Mouse (Mus musculus) myocyte (in vitro differentiated cells): ENCODE results near the gene Ldlr.

Source experiments
- E2F4 ChIP-seq: IDR thresholded peaks from one replicate; pipeline ENCODE4 v1.6.1; 2011; ENCODE audit warnings: mild to moderate bottlenecking, control low read depth, moderate library complexity; ENCODE audit not compliant: insufficient read depth
- MAX ChIP-seq: IDR thresholded peaks from one replicate; pipeline ENCODE4 v1.6.1; 2011; ENCODE audit warnings: low read depth, mild to moderate bottlenecking, control low read depth
- POLR2A ChIP-seq: IDR thresholded peaks from one replicate; pipeline ENCODE4 v1.6.1; 2011; ENCODE audit warnings: low read depth, mild to moderate bottlenecking, control low read depth, moderate library complexity; ENCODE audit not compliant: insufficient read length
- TCF3 ChIP-seq: IDR thresholded peaks from one replicate; pipeline ENCODE4 v1.6.1; 2011; ENCODE audit warnings: low read depth, control low read depth; ENCODE audit not compliant: insufficient read length

DNA sequence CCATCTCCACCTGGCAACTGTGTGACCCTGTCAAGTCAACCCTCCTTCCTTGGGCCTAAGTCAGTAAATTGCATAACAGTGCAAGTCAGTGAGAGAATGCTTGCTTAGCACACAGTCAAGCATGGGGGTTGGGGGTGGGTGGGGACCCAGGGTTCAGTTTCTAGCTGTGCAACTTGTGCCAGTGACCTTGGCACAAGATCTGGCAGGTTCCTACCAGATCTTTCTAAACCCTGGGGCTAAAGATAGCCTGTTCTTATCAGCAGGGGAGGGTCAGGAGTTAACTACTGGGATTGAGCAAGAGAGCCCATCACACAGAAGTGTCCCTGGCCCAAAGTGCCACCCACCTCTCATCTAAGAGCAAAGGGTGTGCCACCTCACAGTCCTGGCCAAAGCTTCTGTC is 38.9 kb downstream of the Ldlr start:
- TF ChIP-seq POLR2A = no peak
- no peak for TF ChIP-seq MAX
- TF ChIP-seq E2F4 = no peak
- no peak for TF ChIP-seq TCF3
